Mouse (Mus musculus): ENCODE data around the gene Fhl2.
"Not testable (repeated sequence)": the region's sequence is repeated elsewhere in the genome, so short reads cannot be mapped to it uniquely, and the experiment has no call there.

Fhl2 gene

DNA sequence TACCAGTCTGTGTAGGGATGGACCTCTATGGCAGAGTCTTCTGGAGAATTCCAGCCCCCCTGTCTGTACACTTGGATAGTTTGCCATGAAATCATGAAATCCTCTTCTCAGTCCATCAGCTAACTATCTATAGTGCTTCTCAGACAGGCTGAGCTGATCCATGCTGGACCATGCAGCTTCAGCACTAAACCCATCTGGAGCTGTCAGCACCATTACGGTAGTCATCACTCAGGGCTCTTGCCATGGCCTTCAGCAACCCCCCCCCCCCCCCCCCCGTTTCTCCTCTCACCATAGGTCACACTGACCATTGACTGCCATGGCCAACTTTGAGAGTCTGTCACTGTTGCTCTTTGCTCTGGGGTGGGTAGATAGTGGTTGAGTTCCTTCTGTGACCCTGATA, 5.0 kb upstream of the Fhl2 start:
- Histone ChIP-seq H3K4me1 (replicated peaks; ENCODE audit: low read depth, low read length) (peaks cover 21% of the 10 kb centered on the region), H3K9me3 (ENCODE audit: low read length) (no peaks in the 10 kb centered on the region)
- TF ChIP-seq NANOG (IDR thresholded peaks at IDR 0.05; ENCODE audit: borderline replicate concordance, low read length) (no peak), CTCF (conservative IDR thresholded peaks at IDR 0.05; ENCODE audit: low read length) (no peak), POU5F1 (IDR thresholded peaks at IDR 0.05; ENCODE audit: borderline replicate concordance, low read length) (no peak)

DNA sequence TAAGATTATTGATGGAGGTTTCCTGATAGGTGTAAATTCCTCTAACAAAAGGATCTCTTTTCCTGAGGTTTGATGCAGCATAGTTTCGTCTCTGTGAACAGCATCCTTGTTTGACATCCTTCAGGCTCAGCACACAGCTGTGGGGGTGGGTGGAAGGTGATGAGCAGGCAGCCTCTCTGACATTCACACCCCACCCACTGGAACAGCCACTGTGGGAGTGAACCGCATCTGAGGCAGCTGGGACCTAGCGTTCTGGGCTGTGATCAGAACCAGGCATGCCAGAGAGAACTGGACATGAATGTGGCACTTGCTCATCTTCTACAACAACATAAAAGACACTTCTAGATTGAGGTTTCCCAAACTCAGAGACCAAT, 3.1 kb upstream of the Fhl2 start:
- TF ChIP-seq POU5F1 (IDR thresholded peaks at IDR 0.05; ENCODE audit: borderline replicate concordance, low read length) = no peak
- TF ChIP-seq CTCF (conservative IDR thresholded peaks at IDR 0.05; ENCODE audit: low read length) = no peak
- no peak for TF ChIP-seq NANOG (IDR thresholded peaks at IDR 0.05; ENCODE audit: borderline replicate concordance, low read length)
- H3K9me3 ChIP-seq (ENCODE audit: low read length) = peaks cover 7% of the 10 kb centered on the region; the same call in 1 of the 2 replicates
- no peaks in the 10 kb centered on the region for H3K36me3 ChIP-seq (ENCODE audit: insufficient read depth, low read length)
- H3K4me1 ChIP-seq (replicated peaks; ENCODE audit: low read depth, low read length) = peaks cover 21% of the 10 kb centered on the region
- H3K4me3 ChIP-seq (replicated peaks; ENCODE audit: low read length) = no peak overlapping the region
- peaks cover 21% of the 10 kb centered on the region for H3K27me3 ChIP-seq (ENCODE audit: insufficient read depth, low read length)

More for the DNA sequence above, 5.0 kb upstream of the Fhl2 start:
- H3K36me3 ChIP-seq (ENCODE audit: insufficient read depth, low read length) = no peaks in the 10 kb centered on the region
- H3K27me3 ChIP-seq (ENCODE audit: insufficient read depth, low read length) = peaks cover 18% of the 10 kb centered on the region
- no peak overlapping the region for H3K4me3 ChIP-seq (replicated peaks; ENCODE audit: low read length)

DNA sequence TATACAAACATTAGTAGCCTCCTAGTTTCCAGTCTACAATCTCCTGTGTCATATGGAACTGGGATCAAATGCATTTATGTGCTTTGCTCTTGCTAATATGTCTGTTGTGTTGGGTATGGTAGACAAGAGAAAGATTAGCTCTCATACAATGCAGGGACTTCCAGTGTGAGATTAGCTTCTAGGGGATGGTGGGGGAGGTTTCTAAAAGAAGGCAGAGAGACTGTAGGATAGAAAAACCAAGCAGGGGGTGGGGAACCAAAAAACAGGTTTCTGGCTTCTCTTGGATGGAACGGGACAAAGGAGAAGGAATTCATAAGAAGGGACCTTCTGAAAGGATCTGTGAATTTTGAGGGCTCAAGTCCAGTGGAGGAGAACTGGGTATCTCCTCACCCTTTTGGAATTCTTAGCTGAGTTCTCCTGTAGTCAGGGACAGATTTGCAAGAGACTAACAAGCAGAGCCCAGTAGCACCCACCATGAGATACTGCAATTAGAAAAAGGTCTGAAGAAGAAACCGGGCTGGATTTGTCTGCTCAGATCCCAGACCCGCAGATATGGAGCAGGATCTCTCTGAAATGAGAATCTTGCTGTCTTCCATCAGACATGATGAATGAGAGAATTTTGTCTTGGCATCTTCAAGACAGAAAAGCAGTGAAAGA, 2.6 kb upstream of the Fhl2 start:
- TF ChIP-seq NANOG (IDR thresholded peaks at IDR 0.05; ENCODE audit: borderline replicate concordance, low read length) (no peak), CTCF (conservative IDR thresholded peaks at IDR 0.05; ENCODE audit: low read length) (no peak), POU5F1 (IDR thresholded peaks at IDR 0.05; ENCODE audit: borderline replicate concordance, low read length) (no peak)
- Histone ChIP-seq H3K4me1 (replicated peaks; ENCODE audit: low read depth, low read length) (peaks cover 21% of the 10 kb centered on the region), H3K4me3 (replicated peaks; ENCODE audit: low read length) (no peak overlapping the region), H3K36me3 (ENCODE audit: insufficient read depth, low read length) (no peaks in the 10 kb centered on the region), H3K9me3 (ENCODE audit: low read length) (peaks cover 7% of the 10 kb centered on the region; the same call in 1 of the 2 replicates), H3K27me3 (ENCODE audit: insufficient read depth, low read length) (peaks cover 21% of the 10 kb centered on the region)

DNA sequence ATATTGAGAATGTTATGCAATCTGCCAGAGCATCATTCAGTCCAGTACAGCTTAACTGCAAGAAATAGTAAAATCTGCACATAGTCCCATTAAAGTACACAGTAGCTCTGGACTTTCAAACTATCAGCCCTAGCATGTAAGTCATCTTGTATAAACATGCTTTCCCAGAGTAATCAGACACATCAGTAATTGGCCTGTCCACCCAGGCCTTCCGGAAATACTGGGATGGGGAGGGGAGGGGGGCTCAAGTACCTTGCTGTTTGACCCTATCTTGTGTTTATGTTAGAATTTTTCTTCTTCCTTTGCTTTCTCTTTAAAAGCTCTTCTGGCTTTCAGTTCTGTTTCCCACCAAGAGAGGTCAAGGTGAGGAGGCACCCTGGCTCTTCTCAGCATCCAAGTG, 725 bp downstream of the Fhl2 start:
- Histone ChIP-seq H3K27me3 (ENCODE audit: insufficient read depth, low read length) (peaks cover 18% of the 10 kb centered on the region), H3K36me3 (ENCODE audit: insufficient read depth, low read length) (no peaks in the 10 kb centered on the region), H3K9me3 (ENCODE audit: low read length) (peaks cover 7% of the 10 kb centered on the region; the same call in 1 of the 2 replicates), H3K4me3 (replicated peaks; ENCODE audit: low read length) (no peak overlapping the region), H3K4me1 (replicated peaks; ENCODE audit: low read depth, low read length) (no peaks in the 10 kb centered on the region)
- TF ChIP-seq NANOG (IDR thresholded peaks at IDR 0.05; ENCODE audit: borderline replicate concordance, low read length) = no peak
- TF ChIP-seq POU5F1 (IDR thresholded peaks at IDR 0.05; ENCODE audit: borderline replicate concordance, low read length) = no peak
- no peak for TF ChIP-seq CTCF (conservative IDR thresholded peaks at IDR 0.05; ENCODE audit: low read length)

DNA sequence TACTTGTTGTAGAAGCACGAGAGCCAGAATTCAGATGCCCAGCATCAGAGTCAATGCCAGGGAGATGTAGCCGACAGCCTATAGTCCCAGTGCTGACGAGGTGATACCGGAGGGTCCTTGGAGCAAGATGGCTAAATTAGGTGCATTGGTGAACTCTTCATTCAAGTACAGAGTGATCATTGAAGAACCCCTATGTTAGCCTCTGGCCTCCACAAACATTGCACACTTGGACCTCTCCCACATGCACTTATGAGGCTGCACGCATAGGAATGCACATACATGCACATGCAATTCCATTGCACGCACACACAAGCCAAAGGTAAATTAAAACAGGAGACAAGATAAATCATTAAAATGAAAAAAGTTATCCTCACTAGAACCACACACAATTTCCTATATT, 3.4 kb downstream of the Fhl2 start:
- peaks cover 7% of the 10 kb centered on the region; the same call in 1 of the 2 replicates for H3K9me3 ChIP-seq (ENCODE audit: low read length)
- no peaks in the 10 kb centered on the region for H3K36me3 ChIP-seq (ENCODE audit: insufficient read depth, low read length)

DNA sequence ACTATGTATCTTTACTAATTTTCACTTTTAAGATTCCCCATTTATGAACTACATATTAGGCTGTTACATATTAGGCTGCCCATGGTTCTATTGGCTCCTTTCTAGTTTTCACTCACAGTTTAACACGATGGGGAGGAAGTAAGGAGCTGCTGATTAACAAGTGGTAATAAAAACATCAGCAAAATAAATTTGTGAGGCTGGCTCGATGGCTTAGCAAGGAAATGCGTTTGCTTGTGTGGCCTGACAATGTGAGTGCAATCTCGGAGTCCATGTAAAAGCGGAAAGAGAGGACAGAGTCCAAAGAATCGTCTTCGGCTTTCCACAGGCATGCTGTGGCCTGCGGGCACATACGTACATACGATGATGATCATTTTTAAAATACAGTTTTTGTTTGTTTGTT, 4.3 kb downstream of the Fhl2 start:
- peaks cover 14% of the 10 kb centered on the region for H3K27me3 ChIP-seq (ENCODE audit: insufficient read depth, low read length)
- no peaks in the 10 kb centered on the region for H3K36me3 ChIP-seq (ENCODE audit: insufficient read depth, low read length)
- no peak for TF ChIP-seq POU5F1 (IDR thresholded peaks at IDR 0.05; ENCODE audit: borderline replicate concordance, low read length)
- no peak for TF ChIP-seq CTCF (conservative IDR thresholded peaks at IDR 0.05; ENCODE audit: low read length)
- no peak for TF ChIP-seq NANOG (IDR thresholded peaks at IDR 0.05; ENCODE audit: borderline replicate concordance, low read length)
- H3K4me1 ChIP-seq (replicated peaks; ENCODE audit: low read depth, low read length) = peaks cover 11% of the 10 kb centered on the region
- H3K4me3 ChIP-seq (replicated peaks; ENCODE audit: low read length) = no peak overlapping the region
- H3K9me3 ChIP-seq (ENCODE audit: low read length) = peaks cover 7% of the 10 kb centered on the region; the same call in 1 of the 2 replicates

More for the DNA sequence above, 3.4 kb downstream of the Fhl2 start:
- peaks cover 2% of the 10 kb centered on the region for H3K4me1 ChIP-seq (replicated peaks; ENCODE audit: low read depth, low read length)
- no peak overlapping the region for H3K4me3 ChIP-seq (replicated peaks; ENCODE audit: low read length)
- no peak for TF ChIP-seq CTCF (conservative IDR thresholded peaks at IDR 0.05; ENCODE audit: low read length)
- TF ChIP-seq POU5F1 (IDR thresholded peaks at IDR 0.05; ENCODE audit: borderline replicate concordance, low read length) = no peak
- TF ChIP-seq NANOG (IDR thresholded peaks at IDR 0.05; ENCODE audit: borderline replicate concordance, low read length) = no peak
- H3K27me3 ChIP-seq (ENCODE audit: insufficient read depth, low read length) = peaks cover 10% of the 10 kb centered on the region

DNA sequence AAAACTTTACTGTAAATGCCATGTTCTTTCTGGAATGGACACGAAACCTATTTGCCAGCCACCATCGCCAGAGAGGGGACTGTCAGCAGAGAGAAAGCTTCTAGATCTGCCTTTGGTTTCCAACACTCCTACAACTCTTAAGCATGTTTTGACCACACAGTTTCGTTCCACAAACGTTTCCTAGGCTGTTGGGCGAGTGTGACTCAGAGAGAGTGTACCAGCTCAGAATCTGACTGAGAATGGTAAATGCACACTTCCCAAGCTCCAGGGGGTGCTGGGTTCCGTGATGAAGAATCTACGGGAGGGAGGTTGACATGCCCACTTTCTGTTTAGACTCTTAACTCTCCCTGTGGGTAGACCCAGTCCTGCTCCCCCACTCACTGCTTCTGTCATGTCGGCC, 5.7 kb downstream of the Fhl2 start:
- Histone ChIP-seq H3K27me3 (ENCODE audit: insufficient read depth, low read length) (peaks cover 5% of the 10 kb centered on the region), H3K4me1 (replicated peaks; ENCODE audit: low read depth, low read length) (peaks cover 22% of the 10 kb centered on the region), H3K9me3 (ENCODE audit: low read length) (peaks cover 2% of the 10 kb centered on the region; the same call in 1 of the 2 replicates), H3K4me3 (replicated peaks; ENCODE audit: low read length) (no peak overlapping the region), H3K36me3 (ENCODE audit: insufficient read depth, low read length) (no peaks in the 10 kb centered on the region)
- TF ChIP-seq NANOG (IDR thresholded peaks at IDR 0.05; ENCODE audit: borderline replicate concordance, low read length) = no peak
- TF ChIP-seq CTCF (conservative IDR thresholded peaks at IDR 0.05; ENCODE audit: low read length) = no peak
- TF ChIP-seq POU5F1 (IDR thresholded peaks at IDR 0.05; ENCODE audit: borderline replicate concordance, low read length) = no peak

DNA sequence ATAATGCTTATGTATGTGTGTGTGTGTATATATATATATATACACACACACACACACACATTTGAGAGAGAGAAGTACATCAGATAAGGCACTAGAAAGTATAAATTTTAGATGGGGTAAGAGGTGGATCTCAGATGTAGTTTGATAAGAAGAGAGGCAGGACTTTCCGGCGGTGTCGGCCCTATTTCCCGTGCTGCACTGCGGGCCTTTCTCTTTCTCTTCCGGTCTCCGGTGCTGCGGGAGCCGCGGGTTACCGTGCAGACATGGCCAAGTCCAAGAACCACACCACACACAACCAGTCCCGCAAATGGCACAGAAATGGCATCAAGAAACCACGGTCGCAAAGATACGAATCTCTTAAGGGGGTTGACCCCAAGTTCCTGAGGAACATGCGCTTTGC, 7.9 kb downstream of the Fhl2 start:
- peaks cover 24% of the 10 kb centered on the region for H3K4me1 ChIP-seq (replicated peaks; ENCODE audit: low read depth, low read length)
- H3K9me3 ChIP-seq (ENCODE audit: low read length); H3K4me3 ChIP-seq (replicated peaks; ENCODE audit: low read length); H3K36me3 ChIP-seq (ENCODE audit: insufficient read depth, low read length); H3K27me3 ChIP-seq (ENCODE audit: insufficient read depth, low read length): not testable (repeated sequence)

DNA sequence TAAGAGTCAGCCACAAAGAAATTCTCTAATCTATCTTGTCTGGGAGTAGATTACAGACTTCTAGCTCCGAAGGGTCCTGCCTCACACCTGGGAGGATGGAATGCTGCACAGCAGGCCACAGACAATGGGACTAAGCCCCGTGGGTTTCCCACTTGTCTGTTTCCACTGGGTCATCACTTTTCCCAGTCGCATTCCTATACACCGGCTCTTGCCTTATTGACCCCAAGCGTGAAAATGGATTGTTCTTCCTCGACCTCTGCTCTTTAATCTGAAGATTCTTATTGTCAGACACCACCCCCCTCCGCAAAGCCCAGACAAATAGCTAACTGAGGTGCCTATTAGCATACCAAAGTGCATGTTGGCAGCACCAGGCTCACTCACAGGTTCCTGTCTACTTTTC, 10.4 kb downstream of the Fhl2 start:
- Histone ChIP-seq H3K27me3 (ENCODE audit: insufficient read depth, low read length) (peaks cover 5% of the 10 kb centered on the region), H3K9me3 (ENCODE audit: low read length) (no peaks in the 10 kb centered on the region), H3K4me3 (replicated peaks; ENCODE audit: low read length) (no peak overlapping the region), H3K4me1 (replicated peaks; ENCODE audit: low read depth, low read length) (peaks cover 24% of the 10 kb centered on the region), H3K36me3 (ENCODE audit: insufficient read depth, low read length) (no peaks in the 10 kb centered on the region)
- TF ChIP-seq CTCF (conservative IDR thresholded peaks at IDR 0.05; ENCODE audit: low read length) (no peak), NANOG (IDR thresholded peaks at IDR 0.05; ENCODE audit: borderline replicate concordance, low read length) (no peak), POU5F1 (IDR thresholded peaks at IDR 0.05; ENCODE audit: borderline replicate concordance, low read length) (no peak)
